Mouse (Mus musculus) embryonic stem cell, embryonic (primary cell): ENCODE measurements around the gene Slc7a1.

Source experiments
- CTCF ChIA-PET, 4 experiments: fragments of 300-600 bp in 2 of 4; fragments of 350-600 bp in 2 of 4; sonication (Branson Sonifier 250); formaldehyde crosslinking; loops; one replicate each; lab custom pipeline; 2022; ENCODE audit warnings: inconsistent platforms in 2 of 4; lab: Charles Lee
- POLR2A ChIA-PET, 4 experiments: fragments of 300-600 bp in 2 of 4; fragments of 350-600 bp in 2 of 4; sonication (Branson Sonifier 250); formaldehyde crosslinking; loops; one replicate each; lab custom pipeline; 2022; ENCODE audit warnings: antibody characterized with exemption in 4 of 4, inconsistent platforms in 1 of 4; lab: Charles Lee

The Slc7a1 gene

GRCm38 (mm10) chr5:148399660-148400443 lies at the start of gene Slc7a1:
Gene Slc7a1 (minus strand): TSS chr5:148399904.
- ChIA-PET CTCF (interaction anchor here (0.5 to 3.0 kb wide), 16 partner anchors 12 to 301 kb away, joined by 3 to 19 read pairs (median 4); no protein-coding TSS in a partner anchor), POLR2A (interaction anchor here (0.6 to 4.7 kb wide), 67 partner anchors 8 to 1316 kb away, joined by 3 to 45 read pairs (median 4); no protein-coding TSS in a partner anchor)

DNA sequence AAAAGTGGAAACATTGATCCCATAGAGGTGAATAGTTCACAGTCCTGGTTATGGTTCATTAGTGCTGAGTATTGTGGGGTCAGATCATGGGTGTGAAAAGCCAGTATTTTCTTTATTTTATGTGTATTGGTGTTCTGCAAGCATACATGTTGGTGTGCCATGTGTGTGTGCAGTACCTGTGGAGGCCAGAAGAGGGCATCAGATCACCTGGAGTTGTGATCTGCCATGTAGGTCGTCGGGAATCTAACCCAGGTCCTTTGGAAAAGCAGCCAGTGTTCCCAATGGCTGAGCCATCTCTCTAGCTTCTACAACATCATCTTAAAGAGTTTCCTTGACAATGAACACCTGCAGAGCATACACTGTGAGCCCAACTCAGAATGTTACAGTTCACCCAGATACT lies 45.3 kb upstream of the Slc7a1 start:
- CTCF ChIA-PET, result no interaction called here
- POLR2A ChIA-PET, result interaction anchor here in 1 of 4 experiments (0.6 kb wide), 1 partner anchor 193 kb away, joined by 3 read pairs; no protein-coding TSS in a partner anchor

GRCm38 (mm10) chr5:148443734-148444133 lies 44.0 kb upstream of the Slc7a1 start:
- ChIA-PET POLR2A (no interaction called here), CTCF (no interaction called here)

DNA sequence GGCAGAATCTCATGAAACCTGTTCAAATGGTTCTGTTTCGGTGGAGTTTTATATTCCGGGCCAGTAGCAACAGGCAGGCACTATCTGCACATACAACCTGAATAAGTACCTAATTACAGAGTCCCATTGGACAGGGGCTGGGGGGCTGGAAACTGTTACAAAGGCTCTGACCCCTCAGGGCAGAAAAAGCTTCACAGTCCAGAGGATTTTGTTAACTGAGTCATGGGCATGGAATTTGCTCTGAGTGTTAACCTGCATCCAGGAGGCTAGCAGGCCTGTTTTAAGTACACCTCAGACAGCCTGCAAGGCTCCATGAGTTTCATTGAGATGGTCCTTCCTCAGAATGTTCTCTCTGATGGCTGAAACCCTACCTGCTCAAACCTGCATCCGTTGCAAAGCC lies 36.0 kb upstream of the Slc7a1 start:
- ChIA-PET POLR2A (interaction anchor here in 1 of 4 experiments (0.6 to 1.7 kb wide), 3 partner anchors 23 to 542 kb away, joined by 3 to 4 read pairs (median 3); no protein-coding TSS in a partner anchor), CTCF (interaction anchor here in 3 of 4 experiments (0.5 to 0.8 kb wide), 4 partner anchors 15 to 221 kb away, joined by 3 to 9 read pairs (median 4); no protein-coding TSS in a partner anchor)

DNA sequence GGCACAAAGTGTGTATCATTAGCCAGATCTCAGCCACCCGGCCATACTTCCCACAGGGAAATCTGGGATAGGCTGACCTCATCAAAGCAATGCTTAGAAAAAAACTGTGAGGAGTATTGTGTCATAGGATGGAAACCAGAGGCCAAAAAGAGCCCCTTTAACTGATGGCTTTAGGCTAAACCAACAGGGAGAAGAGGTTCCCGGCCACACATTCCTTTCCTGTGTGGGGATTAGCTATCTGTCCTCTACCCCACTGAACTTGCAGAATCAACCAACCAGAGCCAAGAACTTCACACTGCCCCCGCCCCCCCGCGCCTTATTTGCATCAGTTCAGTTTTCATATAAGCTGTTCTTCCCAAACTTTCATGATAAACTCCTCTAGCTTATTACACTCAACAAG lies 32.4 kb upstream of the Slc7a1 start:
- POLR2A ChIA-PET, result interaction anchor here in 2 of 4 experiments (0.6 to 1.1 kb wide), 3 partner anchors 14 to 60 kb away, joined by 3 read pairs; no protein-coding TSS in a partner anchor
- CTCF ChIA-PET, result interaction anchor here in 1 of 4 experiments (0.6 kb wide), 1 partner anchor 102 kb away, joined by 3 read pairs; no protein-coding TSS in a partner anchor

DNA sequence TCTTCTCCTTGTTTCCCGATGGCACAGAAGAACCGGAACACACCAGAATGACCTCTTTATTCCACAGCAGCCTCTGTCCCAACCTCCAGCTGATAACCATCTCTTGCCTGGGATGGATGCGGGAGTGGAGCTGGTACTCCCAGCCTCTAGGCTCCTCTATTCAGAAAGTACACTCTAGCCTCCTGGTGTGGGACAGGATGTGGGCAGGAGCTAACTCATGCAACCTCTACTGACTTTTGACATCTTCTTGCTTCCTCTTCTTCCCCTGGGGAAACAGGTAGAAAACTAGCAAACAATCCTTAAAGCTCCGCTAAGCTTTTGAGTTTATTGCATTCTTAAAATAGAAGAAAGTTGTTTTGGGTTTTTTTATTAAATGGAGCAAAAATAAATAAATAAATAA lies 29.1 kb upstream of the Slc7a1 start:
- CTCF ChIA-PET, result interaction anchor here in 2 of 4 experiments (1.0 kb wide), 2 partner anchors 41 to 96 kb away, joined by 3 to 4 read pairs; no protein-coding TSS in a partner anchor
- POLR2A ChIA-PET, result interaction anchor here in 1 of 4 experiments (1.4 kb wide), 1 partner anchor 14 kb away, joined by 4 read pairs; no protein-coding TSS in a partner anchor

DNA sequence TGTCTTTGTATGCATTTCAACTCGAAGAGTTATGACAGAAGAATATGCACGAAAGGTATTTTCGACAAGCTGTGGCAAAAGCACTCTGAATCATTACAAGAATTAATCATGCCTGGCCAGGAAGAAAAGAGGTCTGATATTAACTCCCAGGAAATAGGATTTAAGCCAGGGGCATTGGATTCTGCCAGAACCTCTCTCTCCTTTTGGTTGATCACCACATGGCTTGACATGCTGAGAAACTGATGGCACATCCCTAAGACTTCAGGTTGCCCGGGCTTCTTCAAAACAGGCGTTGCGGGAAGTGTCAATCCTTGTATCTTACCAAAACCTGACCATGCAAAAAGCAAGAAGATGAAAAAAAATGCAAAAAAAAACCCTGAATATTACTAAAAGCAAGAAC lies 25.4 kb upstream of the Slc7a1 start:
- ChIA-PET CTCF (interaction anchor here in 2 of 4 experiments (0.6 to 0.7 kb wide), 2 partner anchors 114 to 383 kb away, joined by 3 read pairs; no protein-coding TSS in a partner anchor), POLR2A (interaction anchor here in 1 of 4 experiments (0.6 kb wide), 1 partner anchor 128 kb away, joined by 3 read pairs; no protein-coding TSS in a partner anchor)

GRCm38 (mm10) chr5:148421326-148421725 lies 21.6 kb upstream of the Slc7a1 start:
- ChIA-PET POLR2A (interaction anchor here in 2 of 4 experiments (0.7 to 1.2 kb wide), 3 partner anchors 18 to 156 kb away, joined by 3 to 4 read pairs (median 3); no protein-coding TSS in a partner anchor), CTCF (no interaction called here)

DNA sequence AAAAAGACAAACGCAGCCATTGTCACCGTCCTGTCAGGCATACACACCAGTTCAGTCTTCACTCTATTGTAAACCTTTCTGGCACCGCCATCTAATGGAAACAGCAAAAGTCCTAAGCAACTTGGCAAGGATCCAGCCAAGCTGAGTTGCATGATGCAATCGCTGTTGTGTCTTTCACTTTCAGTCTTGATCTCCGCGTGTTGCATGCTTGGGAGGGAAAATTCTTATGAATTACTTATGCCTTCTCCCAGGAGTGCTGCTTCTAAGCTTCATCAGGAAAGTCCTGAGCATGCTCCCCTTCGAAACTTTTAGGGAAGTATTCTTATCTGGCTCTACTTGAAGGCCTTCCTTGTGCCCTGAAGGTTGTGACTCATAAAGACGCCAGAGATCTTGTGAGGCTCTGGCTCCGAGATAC lies 19.4 kb upstream of the Slc7a1 start:
- CTCF ChIA-PET, result no interaction called here
- POLR2A ChIA-PET, result interaction anchor here in 2 of 4 experiments (0.6 to 1.3 kb wide), 4 partner anchors 8 to 427 kb away, joined by 3 read pairs; partner anchors contain the start of gene Slc7a1 (in 2 of the 2)

DNA sequence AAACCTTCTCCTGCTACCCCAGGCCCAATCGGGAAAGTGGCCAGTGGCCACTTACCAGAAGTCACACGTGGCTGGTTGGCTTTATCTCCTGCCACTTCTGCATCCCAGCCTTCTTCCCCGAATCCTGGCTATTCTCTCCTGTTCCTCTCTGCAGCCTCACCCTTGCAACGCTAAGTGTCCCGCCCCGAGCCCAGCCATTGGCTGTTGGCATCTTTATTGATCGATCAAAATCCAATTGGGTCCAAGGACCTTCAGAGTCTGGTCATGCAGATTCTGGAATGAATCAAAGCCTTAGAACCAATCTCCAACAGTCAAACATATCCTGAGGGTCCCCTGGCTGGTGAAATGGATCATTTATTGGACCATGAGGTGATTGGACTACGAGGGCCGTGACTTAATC lies 18.7 kb upstream of the Slc7a1 start:
- POLR2A ChIA-PET, result interaction anchor here in 3 of 4 experiments (0.6 to 1.4 kb wide), 7 partner anchors 14 to 265 kb away, joined by 3 to 9 read pairs (median 4); partner anchors contain the start of gene Slc7a1 (in 1 of the 3)
- CTCF ChIA-PET, result interaction anchor here in 2 of 4 experiments (0.8 to 1.4 kb wide), 6 partner anchors 12 to 266 kb away, joined by 3 to 15 read pairs (median 4); no protein-coding TSS in a partner anchor

GRCm38 (mm10) chr5:148417756-148418155 lies 18.1 kb upstream of the Slc7a1 start:
- CTCF ChIA-PET, result interaction anchor here in 3 of 4 experiments (0.5 to 1.4 kb wide), 22 partner anchors 11 to 1326 kb away, joined by 3 to 15 read pairs (median 4); partner anchors contain the start of gene Slc7a1 (in 1 of the 3)
- POLR2A ChIA-PET, result interaction anchor here in 3 of 4 experiments (0.6 to 1.4 kb wide), 13 partner anchors 14 to 692 kb away, joined by 3 to 9 read pairs (median 4); partner anchors contain the start of genes Slc7a1 (in 2 of the 3), Flt1 (in 1 of the 3) and Ubl3 (in 1 of the 3)

DNA sequence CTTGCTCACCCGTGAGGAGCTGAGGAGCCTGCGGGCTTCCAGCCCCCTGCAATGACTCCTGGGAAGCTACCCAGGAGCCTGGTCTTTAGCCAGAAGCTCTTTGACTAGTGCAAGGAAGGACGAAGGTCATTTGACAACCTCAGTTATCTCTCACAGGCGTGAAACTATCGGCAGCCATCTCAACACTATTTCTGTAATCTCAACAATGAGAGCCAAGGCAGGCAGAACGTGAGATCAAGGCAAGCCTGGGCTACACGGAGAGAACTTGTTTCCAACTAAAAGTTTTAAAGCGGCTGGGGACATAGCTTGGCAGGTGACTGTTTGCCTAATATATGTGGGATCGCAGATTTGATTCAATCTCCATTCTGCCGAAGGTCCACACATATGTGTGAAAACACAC lies 16.8 kb upstream of the Slc7a1 start:
- CTCF ChIA-PET, result interaction anchor here in 2 of 4 experiments (0.7 to 1.3 kb wide), 2 partner anchors 35 to 464 kb away, joined by 3 to 4 read pairs; no protein-coding TSS in a partner anchor
- POLR2A ChIA-PET, result interaction anchor here in 2 of 4 experiments (0.5 to 1.5 kb wide), 3 partner anchors 16 to 1003 kb away, joined by 3 to 5 read pairs (median 4); partner anchors contain the start of gene Slc7a1 (in 2 of the 2)

GRCm38 (mm10) chr5:148414233-148414632 lies 14.5 kb upstream of the Slc7a1 start:
- CTCF ChIA-PET, result no interaction called here
- POLR2A ChIA-PET, result interaction anchor here in 1 of 4 experiments (1.3 kb wide), 1 partner anchor 15 kb away, joined by 4 read pairs; no protein-coding TSS in a partner anchor

- POLR2A ChIA-PET, result interaction anchor here in 2 of 4 experiments (1.1 to 2.5 kb wide), 4 partner anchors 10 to 24 kb away, joined by 3 to 9 read pairs (median 5); partner anchors contain the start of gene Slc7a1 (in 2 of the 2)
These were observed 12.8 kb upstream of the Slc7a1 start for GRCm38 (mm10) chr5:148412504-148412903.

DNA sequence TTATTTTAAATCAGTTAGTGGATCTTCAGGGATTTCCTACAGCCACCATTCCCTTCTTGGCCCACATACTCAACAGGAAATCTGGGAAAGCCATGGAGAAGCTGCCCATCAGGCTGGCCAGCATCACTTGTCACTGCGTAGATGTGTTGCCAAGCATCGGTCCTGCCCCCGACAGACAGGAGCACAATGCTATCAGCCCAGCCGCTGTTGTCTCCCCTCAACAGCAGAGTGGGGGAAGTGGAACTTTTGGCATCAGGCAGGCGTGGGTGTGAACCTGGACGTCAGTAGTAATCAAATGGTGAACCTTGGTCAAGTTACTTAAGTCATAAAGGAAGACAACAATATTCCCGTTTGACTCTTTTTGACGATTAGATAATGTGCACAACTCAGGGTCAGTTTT lies 9.8 kb upstream of the Slc7a1 start:
- CTCF ChIA-PET, result interaction anchor here in 1 of 4 experiments (1.3 kb wide), 1 partner anchor 23 kb away, joined by 4 read pairs; no protein-coding TSS in a partner anchor
- POLR2A ChIA-PET, result interaction anchor here in 2 of 4 experiments (1.7 to 2.1 kb wide), 2 partner anchors 10 kb away, joined by 5 to 9 read pairs; partner anchors contain the start of gene Slc7a1 (in 2 of the 2)

More at GRCm38 (mm10) chr5:148412504-148412903, 12.8 kb upstream of the Slc7a1 start:
- CTCF ChIA-PET, result interaction anchor here in 2 of 4 experiments (0.6 to 1.3 kb wide), 2 partner anchors 10 to 25 kb away, joined by 3 to 4 read pairs; no protein-coding TSS in a partner anchor

- POLR2A ChIA-PET, result interaction anchor here in 2 of 4 experiments (0.6 to 1.4 kb wide), 4 partner anchors 8 to 103 kb away, joined by 3 to 4 read pairs (median 4); no protein-coding TSS in a partner anchor
- CTCF ChIA-PET, result interaction anchor here in 3 of 4 experiments (0.6 to 2.0 kb wide), 5 partner anchors 11 to 241 kb away, joined by 3 to 6 read pairs (median 3); no protein-coding TSS in a partner anchor
These were observed 7.2 kb upstream of the Slc7a1 start for GRCm38 (mm10) chr5:148406913-148407312.

DNA sequence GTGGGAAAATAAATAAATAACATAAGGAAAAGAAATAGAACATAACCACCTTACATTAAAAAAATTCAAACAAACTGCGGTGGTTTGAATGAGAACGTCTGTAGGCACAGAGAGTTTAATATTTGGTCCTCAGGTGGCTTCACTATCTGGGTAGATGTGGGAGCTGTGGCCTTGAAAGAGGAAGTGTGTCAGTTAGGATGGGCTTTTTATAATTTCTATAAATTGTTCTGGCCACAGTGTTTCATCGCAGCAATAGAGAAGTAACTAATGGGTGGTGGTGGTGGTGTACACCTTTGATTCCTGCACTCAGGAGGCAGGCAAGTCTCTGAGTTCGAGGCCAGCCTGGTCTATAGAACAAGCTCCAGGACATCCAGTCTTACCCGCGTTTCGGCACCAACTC lies 4.8 kb upstream of the Slc7a1 start:
- ChIA-PET CTCF (interaction anchor here in 1 of 4 experiments (0.6 kb wide), 1 partner anchor 166 kb away, joined by 3 read pairs; no protein-coding TSS in a partner anchor), POLR2A (interaction anchor here in 1 of 4 experiments (0.9 to 3.1 kb wide), 2 partner anchors 10 to 18 kb away, joined by 3 to 8 read pairs; no protein-coding TSS in a partner anchor)
